Mouse (Mus musculus) ES-Bruce4 (cell line): ENCODE results near the gene B3galnt1.

ENCODE experiments used
- CTCF ChIP-seq: IDR thresholded peaks from one replicate; pipeline ENCODE4 v1.8.1; 2011; ENCODE audit warnings: low read depth, low read length
- EP300 ChIP-seq: IDR thresholded peaks from 2 replicates; pipeline ENCODE4 v1.6.1; 2011; ENCODE audit warnings: low read depth, low read length; ENCODE audit not compliant: insufficient read depth
- POLR2A ChIP-seq: IDR thresholded peaks from one replicate; pipeline ENCODE4 v1.8.1; 2011; ENCODE audit warnings: low read length; ENCODE audit not compliant: insufficient read depth

DNA sequence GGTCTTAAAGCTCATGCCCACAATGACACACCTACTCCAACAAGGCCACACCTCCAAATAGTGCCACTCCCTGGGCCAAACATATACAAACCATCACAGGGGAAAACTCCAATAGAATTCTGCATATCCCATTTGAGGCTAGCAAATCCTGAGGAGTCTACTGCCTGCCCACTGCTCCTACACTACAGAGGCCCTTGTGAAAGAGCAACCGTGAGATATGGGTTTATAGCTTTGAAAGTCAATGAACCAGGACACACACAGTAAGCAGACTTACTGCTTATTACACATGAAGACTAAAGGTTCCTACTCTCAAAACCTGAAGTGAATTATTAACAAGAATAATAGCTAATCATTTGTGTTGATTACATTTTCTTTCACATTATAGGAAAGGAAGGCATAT, 15.0 kb downstream of the B3galnt1 start:
- no peak for TF ChIP-seq CTCF
- TF ChIP-seq POLR2A = no peak
- TF ChIP-seq EP300 = no peak
